Mouse (Mus musculus): ENCODE measurements around the gene Rbm20. TPM values are rescaled to one million over a fixed set of nuclear protein-coding genes. Genes with fewer than 3 reads are reported as not detected.

Rbm20 gene
- total RNA-seq, 1 experiment = 2.5 TPM

- H3K36me3 ChIP-seq (ENCODE audit: control insufficient read depth, insufficient read depth, low read length, poor library complexity, severe bottlenecking) = no peaks in the 10 kb centered on the region
- H3K4me3 ChIP-seq (ENCODE audit: insufficient read depth in 1 of 2, low read depth in 1 of 2, low read length in 2 of 2, poor library complexity in 1 of 2, severe bottlenecking in 1 of 2) = no peak overlapping the region
- no peak for DNase-seq (ENCODE audit: low read depth, low spot score)
- in situ Hi-C loops (cut with MboI; ENCODE audit: low sequenced_read_pairs in 2 of 2, unreplicated experiment in 2 of 2) = no loop called here
- H3K9me3 ChIP-seq (ENCODE audit: control insufficient read depth, insufficient read depth, low read depth, low read length) = no peaks in the 10 kb centered on the region
- H3K27ac ChIP-seq (ENCODE audit: insufficient read depth, low read depth, low read length, poor library complexity, severe bottlenecking) = no peak overlapping the region
- no peak overlapping the region for H3K9ac ChIP-seq (ENCODE audit: insufficient read depth, low read depth, low read length, poor library complexity, severe bottlenecking)
- no peak for TF ChIP-seq MAFK (IDR thresholded peaks at IDR 0.05; ENCODE audit: insufficient read depth, low read depth, low read length)
- no peak for TF ChIP-seq CHD2 (IDR thresholded peaks at IDR 0.05; ENCODE audit: low read depth, low read length)
- TF ChIP-seq ZC3H11A (IDR thresholded peaks at IDR 0.05; ENCODE audit: borderline replicate concordance, low read depth, low read length) = no peak
- TF ChIP-seq HCFC1 (IDR thresholded peaks at IDR 0.05; ENCODE audit: borderline replicate concordance, insufficient read depth, low read length) = no peak
- no peak for TF ChIP-seq ZNF384 (IDR thresholded peaks at IDR 0.05; ENCODE audit: low read depth, low read length)
- H3K4me1 ChIP-seq (ENCODE audit: control insufficient read depth in 2 of 2, insufficient read depth in 2 of 2, low read length in 2 of 2, poor library complexity in 1 of 2) = peaks cover 1 to 10% of the 10 kb centered on the region in 2 experiments; a peak in 2 of 4 replicates
Observed at GRCm38 (mm10) chr19:53696655-53697054, 19.5 kb downstream of the Rbm20 start.

- TF ChIP-seq ZC3H11A (IDR thresholded peaks at IDR 0.05; ENCODE audit: borderline replicate concordance, low read depth, low read length) = no peak
- TF ChIP-seq HCFC1 (IDR thresholded peaks at IDR 0.05; ENCODE audit: borderline replicate concordance, insufficient read depth, low read length) = no peak
- no peak for TF ChIP-seq MAFK (IDR thresholded peaks at IDR 0.05; ENCODE audit: insufficient read depth, low read depth, low read length)
- TF ChIP-seq CHD2 (IDR thresholded peaks at IDR 0.05; ENCODE audit: low read depth, low read length) = no peak
- no peak for TF ChIP-seq ZNF384 (IDR thresholded peaks at IDR 0.05; ENCODE audit: low read depth, low read length)
- no peak overlapping the region for H3K4me3 ChIP-seq (ENCODE audit: insufficient read depth in 1 of 2, low read depth in 1 of 2, low read length in 2 of 2, poor library complexity in 1 of 2, severe bottlenecking in 1 of 2)
- H3K4me1 ChIP-seq (ENCODE audit: control insufficient read depth in 2 of 2, insufficient read depth in 2 of 2, low read length in 2 of 2, poor library complexity in 1 of 2) = peaks cover 1 to 10% of the 10 kb centered on the region in 2 experiments; a peak in 2 of 4 replicates
- no peak overlapping the region for H3K9ac ChIP-seq (ENCODE audit: insufficient read depth, low read depth, low read length, poor library complexity, severe bottlenecking)
- in situ Hi-C loops (cut with MboI; ENCODE audit: low sequenced_read_pairs in 2 of 2, unreplicated experiment in 2 of 2) = no loop called here
- no peaks in the 10 kb centered on the region for H3K9me3 ChIP-seq (ENCODE audit: control insufficient read depth, insufficient read depth, low read depth, low read length)
- DNase-seq (ENCODE audit: low read depth, low spot score) = no peak
- no peak overlapping the region for H3K27ac ChIP-seq (ENCODE audit: insufficient read depth, low read depth, low read length, poor library complexity, severe bottlenecking)
- no peaks in the 10 kb centered on the region for H3K36me3 ChIP-seq (ENCODE audit: control insufficient read depth, insufficient read depth, low read length, poor library complexity, severe bottlenecking)
Observed at GRCm38 (mm10) chr19:53697376-53698126, 20.4 kb downstream of the Rbm20 start.

DNA sequence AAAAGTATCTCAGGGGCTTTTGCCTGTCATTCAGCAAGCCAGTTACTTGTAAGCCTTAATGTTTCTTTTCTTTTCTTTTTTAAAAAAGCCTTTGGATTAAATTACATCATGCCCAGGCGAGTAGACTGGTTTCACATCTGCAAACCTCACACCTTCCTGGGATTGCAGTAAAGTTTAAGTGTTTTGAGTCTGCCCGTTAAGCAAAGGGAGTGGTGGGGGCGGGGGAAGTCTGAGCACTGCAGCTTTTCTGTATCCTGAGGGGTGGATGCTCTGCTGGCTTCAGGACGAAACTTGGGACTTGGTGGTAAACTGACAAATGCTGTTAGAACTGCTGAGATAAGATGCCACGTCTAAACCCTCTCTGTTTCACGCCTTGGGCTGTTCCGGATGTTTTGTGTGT, 22.6 kb downstream of the Rbm20 start:
- no peak for DNase-seq (ENCODE audit: low read depth, low spot score)
- no peak overlapping the region for H3K27ac ChIP-seq (ENCODE audit: insufficient read depth, low read depth, low read length, poor library complexity, severe bottlenecking)

DNA sequence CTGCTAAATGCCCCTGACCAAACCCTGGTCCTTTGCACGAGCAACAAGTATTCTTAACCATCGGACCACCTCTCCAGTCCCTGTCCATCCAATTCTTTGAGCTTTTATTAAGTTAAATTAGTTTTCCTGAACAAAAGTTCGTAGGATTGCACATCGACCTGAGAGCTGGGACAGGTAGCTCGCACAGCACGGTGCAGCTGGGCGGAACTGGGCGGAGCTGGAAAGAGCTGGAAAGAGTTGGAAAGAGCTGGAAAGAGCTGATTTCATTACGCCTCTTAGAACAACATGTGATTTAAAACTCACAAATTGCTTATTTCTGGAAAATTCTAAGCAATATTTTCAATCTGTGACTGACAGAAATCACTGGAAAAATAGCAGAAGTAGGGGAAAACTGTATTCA, 24.3 kb downstream of the Rbm20 start:
- H3K9me3 ChIP-seq (ENCODE audit: control insufficient read depth, insufficient read depth, low read depth, low read length) = no peaks in the 10 kb centered on the region
- H3K27ac ChIP-seq (ENCODE audit: insufficient read depth, low read depth, low read length, poor library complexity, severe bottlenecking) = no peak overlapping the region
- H3K36me3 ChIP-seq (ENCODE audit: control insufficient read depth, insufficient read depth, low read length, poor library complexity, severe bottlenecking) = no peaks in the 10 kb centered on the region
- peaks cover 1 to 13% of the 10 kb centered on the region in 2 experiments; a peak in 3 of 4 replicates for H3K4me1 ChIP-seq (ENCODE audit: control insufficient read depth in 2 of 2, insufficient read depth in 2 of 2, low read length in 2 of 2, poor library complexity in 1 of 2)
- no peak for DNase-seq (ENCODE audit: low read depth, low spot score)
- no peak for TF ChIP-seq ZC3H11A (IDR thresholded peaks at IDR 0.05; ENCODE audit: borderline replicate concordance, low read depth, low read length)
- no peak overlapping the region for H3K4me3 ChIP-seq (ENCODE audit: insufficient read depth in 1 of 2, low read depth in 1 of 2, low read length in 2 of 2, poor library complexity in 1 of 2, severe bottlenecking in 1 of 2)
- no peak overlapping the region for H3K9ac ChIP-seq (ENCODE audit: insufficient read depth, low read depth, low read length, poor library complexity, severe bottlenecking)
- in situ Hi-C loops (cut with MboI; ENCODE audit: low sequenced_read_pairs in 2 of 2, unreplicated experiment in 2 of 2) = no loop called here

More for the DNA sequence above, 22.6 kb downstream of the Rbm20 start:
- in situ Hi-C loops (cut with MboI; ENCODE audit: low sequenced_read_pairs in 2 of 2, unreplicated experiment in 2 of 2) = no loop called here
- Histone ChIP-seq H3K4me1 (ENCODE audit: control insufficient read depth in 2 of 2, insufficient read depth in 2 of 2, low read length in 2 of 2, poor library complexity in 1 of 2) (peaks cover 1 to 8% of the 10 kb centered on the region in 2 experiments; a peak in 3 of 4 replicates), H3K36me3 (ENCODE audit: control insufficient read depth, insufficient read depth, low read length, poor library complexity, severe bottlenecking) (no peaks in the 10 kb centered on the region), H3K9ac (ENCODE audit: insufficient read depth, low read depth, low read length, poor library complexity, severe bottlenecking) (no peak overlapping the region), H3K9me3 (ENCODE audit: control insufficient read depth, insufficient read depth, low read depth, low read length) (no peaks in the 10 kb centered on the region), H3K4me3 (ENCODE audit: insufficient read depth in 1 of 2, low read depth in 1 of 2, low read length in 2 of 2, poor library complexity in 1 of 2, severe bottlenecking in 1 of 2) (no peak overlapping the region)
- TF ChIP-seq ZC3H11A (IDR thresholded peaks at IDR 0.05; ENCODE audit: borderline replicate concordance, low read depth, low read length) (no peak), HCFC1 (IDR thresholded peaks at IDR 0.05; ENCODE audit: borderline replicate concordance, insufficient read depth, low read length) (no peak), CHD2 (IDR thresholded peaks at IDR 0.05; ENCODE audit: low read depth, low read length) (no peak)
